Mouse (Mus musculus): ENCODE measurements around the gene Macrod2. TPM values are rescaled to one million over a fixed set of nuclear protein-coding genes. Genes with fewer than 3 reads are reported as not detected.

Gene Macrod2
- polyA plus RNA-seq, 1 experiment = 3.8 TPM

DNA sequence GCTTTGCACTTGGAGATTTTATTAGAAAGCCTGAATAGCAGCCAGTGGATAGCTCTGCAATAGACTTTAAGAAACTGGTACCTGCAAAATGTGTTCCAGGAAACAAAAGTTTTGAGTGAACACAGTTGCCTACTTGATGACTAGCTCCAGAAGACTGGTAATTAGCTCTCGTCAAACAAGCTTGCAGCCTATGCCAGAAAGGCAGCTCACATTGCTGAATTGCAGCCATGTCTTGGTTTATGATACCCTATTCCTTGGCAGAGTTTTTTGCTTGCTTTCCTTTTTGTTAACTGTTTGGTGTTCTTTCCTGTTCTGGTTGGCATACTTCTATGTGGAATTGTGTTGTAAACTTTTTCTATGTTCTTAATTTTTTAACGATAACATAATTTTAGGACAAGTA lies 154.2 kb downstream of the Macrod2 start:
- no peaks in the 10 kb centered on the region for H3K27me3 ChIP-seq (ENCODE audit: control insufficient read depth, insufficient read depth, low read length)
- no peak for TF ChIP-seq CTCF (IDR thresholded peaks at IDR 0.05; ENCODE audit: extremely low read depth, insufficient read length, insufficient replicate concordance, low read depth, low read length)
- TF ChIP-seq POLR2A (IDR thresholded peaks at IDR 0.05; ENCODE audit: low read depth, low read length) = no peak
- 52% methylated on average over 2 of the region's 2 CpGs for WGBS
- no peaks in the 10 kb centered on the region for H3K4me1 ChIP-seq (ENCODE audit: control insufficient read depth, insufficient read depth, insufficient read length, low read length)
- no peaks in the 10 kb centered on the region for H3K36me3 ChIP-seq (ENCODE audit: control insufficient read depth, insufficient read depth, low read length)
- no peak overlapping the region for H3K4me3 ChIP-seq (ENCODE audit: low read depth, low read length)
- no peak overlapping the region for H3K27ac ChIP-seq (ENCODE audit: insufficient read depth, low read depth, low read length)

DNA sequence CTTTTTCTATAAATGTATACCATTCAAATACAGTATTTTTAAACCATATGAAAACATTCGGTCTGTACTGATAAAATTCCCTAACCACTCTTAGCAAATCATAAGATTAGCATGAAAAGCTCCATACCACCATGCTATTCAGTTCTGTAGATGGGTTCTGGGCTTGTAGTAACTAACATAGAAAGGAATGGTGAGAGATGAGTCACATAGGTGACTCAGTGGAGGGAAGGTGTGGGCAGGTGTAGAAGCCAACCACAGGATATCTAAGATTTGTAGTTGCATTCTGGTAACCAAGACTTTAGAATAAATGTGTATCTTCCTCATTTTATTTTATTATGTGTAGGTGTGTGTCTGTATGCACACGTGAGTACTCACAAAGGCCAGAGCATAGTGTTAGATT lies 166.3 kb downstream of the Macrod2 start:
- TF ChIP-seq POLR2A (IDR thresholded peaks at IDR 0.05; ENCODE audit: low read depth, low read length) (no peak), CTCF (IDR thresholded peaks at IDR 0.05; ENCODE audit: extremely low read depth, insufficient read length, insufficient replicate concordance, low read depth, low read length) (no peak)
- Histone ChIP-seq H3K4me3 (ENCODE audit: low read depth, low read length) (no peak overlapping the region), H3K27ac (ENCODE audit: insufficient read depth, low read depth, low read length) (no peak overlapping the region), H3K27me3 (ENCODE audit: control insufficient read depth, insufficient read depth, low read length) (no peaks in the 10 kb centered on the region), H3K36me3 (ENCODE audit: control insufficient read depth, insufficient read depth, low read length) (no peaks in the 10 kb centered on the region), H3K4me1 (ENCODE audit: control insufficient read depth, insufficient read depth, insufficient read length, low read length) (no peaks in the 10 kb centered on the region)
- WGBS = 89% methylated on average over 2 of the region's 2 CpGs

DNA sequence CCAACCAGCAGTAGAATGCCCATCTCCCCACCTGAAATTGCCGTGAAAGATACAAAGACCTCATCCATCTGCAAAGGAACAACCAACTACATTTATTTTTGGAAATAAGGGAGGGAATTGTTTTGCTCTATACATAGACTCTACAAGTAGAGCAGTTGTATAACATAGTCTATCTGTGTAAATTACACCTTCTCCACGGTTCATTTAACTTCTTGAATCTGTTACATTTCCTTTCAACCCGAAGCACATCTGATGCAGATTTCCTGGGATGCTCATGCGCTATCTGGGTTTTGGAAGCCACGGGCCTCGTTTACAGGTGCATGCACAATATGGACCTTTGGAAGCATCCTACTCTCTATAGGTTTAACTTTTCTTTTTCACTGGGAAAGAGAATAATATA lies 175.8 kb downstream of the Macrod2 start:
- 88% methylated on average over 6 of the region's 6 CpGs for WGBS
- no peaks in the 10 kb centered on the region for H3K4me1 ChIP-seq (ENCODE audit: control insufficient read depth, insufficient read depth, insufficient read length, low read length)
- no peak overlapping the region for H3K27ac ChIP-seq (ENCODE audit: insufficient read depth, low read depth, low read length)
- TF ChIP-seq CTCF (IDR thresholded peaks at IDR 0.05; ENCODE audit: extremely low read depth, insufficient read length, insufficient replicate concordance, low read depth, low read length) = no peak
- no peak for TF ChIP-seq POLR2A (IDR thresholded peaks at IDR 0.05; ENCODE audit: low read depth, low read length)
- H3K4me3 ChIP-seq (ENCODE audit: low read depth, low read length) = no peak overlapping the region
- H3K27me3 ChIP-seq (ENCODE audit: control insufficient read depth, insufficient read depth, low read length) = no peaks in the 10 kb centered on the region
- no peaks in the 10 kb centered on the region for H3K36me3 ChIP-seq (ENCODE audit: control insufficient read depth, insufficient read depth, low read length)

DNA sequence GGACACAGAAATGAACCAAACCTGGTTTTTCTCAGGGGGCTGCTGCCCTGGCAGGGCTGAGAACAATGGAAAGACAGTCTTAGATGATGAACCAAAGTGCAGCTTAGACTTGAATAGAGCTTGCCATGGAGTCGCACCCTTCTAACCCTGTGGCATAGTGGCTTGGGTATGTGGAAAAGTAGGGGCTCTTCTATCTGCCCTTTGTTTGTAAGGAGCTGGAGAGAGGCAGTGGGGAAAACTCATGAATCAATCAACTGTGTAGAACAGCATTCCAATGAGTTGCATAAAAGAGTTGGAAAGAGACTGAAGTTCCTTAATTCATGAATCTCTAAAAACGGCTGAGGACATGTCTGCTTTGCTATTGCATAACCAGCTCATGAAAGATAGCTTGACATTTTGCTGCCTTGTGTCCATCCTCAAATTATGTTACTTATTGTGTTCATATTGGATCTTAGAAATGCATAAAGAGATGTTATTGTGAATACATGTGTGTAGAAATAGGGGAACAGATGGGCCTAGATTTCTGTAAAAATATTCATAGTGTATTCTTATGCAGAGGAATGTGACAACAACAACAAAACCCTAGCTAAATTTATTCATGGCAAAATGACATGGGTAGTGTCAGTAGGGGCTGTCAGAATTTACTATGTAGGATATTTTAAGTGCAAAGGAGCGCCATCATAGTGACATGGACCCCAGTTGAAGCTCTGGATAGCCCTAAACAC lies 197.6 kb downstream of the Macrod2 start:
- H3K36me3 ChIP-seq (ENCODE audit: control insufficient read depth, insufficient read depth, low read length) = no peaks in the 10 kb centered on the region

GRCm38 (mm10) chr2:140596906-140597305 lies 201.8 kb downstream of the Macrod2 start:
- Histone ChIP-seq H3K27me3 (ENCODE audit: control insufficient read depth, insufficient read depth, low read length) (no peaks in the 10 kb centered on the region), H3K36me3 (ENCODE audit: control insufficient read depth, insufficient read depth, low read length) (no peaks in the 10 kb centered on the region), H3K27ac (ENCODE audit: insufficient read depth, low read depth, low read length) (no peak overlapping the region), H3K4me3 (ENCODE audit: low read depth, low read length) (no peak overlapping the region), H3K4me1 (ENCODE audit: control insufficient read depth, insufficient read depth, insufficient read length, low read length) (no peaks in the 10 kb centered on the region)
- 90% methylated on average over 2 of the region's 2 CpGs for WGBS
- TF ChIP-seq POLR2A (IDR thresholded peaks at IDR 0.05; ENCODE audit: low read depth, low read length) (no peak), CTCF (IDR thresholded peaks at IDR 0.05; ENCODE audit: extremely low read depth, insufficient read length, insufficient replicate concordance, low read depth, low read length) (no peak)

More for the DNA sequence above, 197.6 kb downstream of the Macrod2 start:
- TF ChIP-seq POLR2A (IDR thresholded peaks at IDR 0.05; ENCODE audit: low read depth, low read length) = no peak
- TF ChIP-seq CTCF (IDR thresholded peaks at IDR 0.05; ENCODE audit: extremely low read depth, insufficient read length, insufficient replicate concordance, low read depth, low read length) = no peak
- 63% methylated on average over 3 of the region's 3 CpGs for WGBS
- H3K4me1 ChIP-seq (ENCODE audit: control insufficient read depth, insufficient read depth, insufficient read length, low read length) = no peaks in the 10 kb centered on the region
- no peak overlapping the region for H3K4me3 ChIP-seq (ENCODE audit: low read depth, low read length)
- H3K27me3 ChIP-seq (ENCODE audit: control insufficient read depth, insufficient read depth, low read length) = no peaks in the 10 kb centered on the region
- no peak overlapping the region for H3K27ac ChIP-seq (ENCODE audit: insufficient read depth, low read depth, low read length)

- Histone ChIP-seq H3K4me1 (ENCODE audit: control insufficient read depth, insufficient read depth, insufficient read length, low read length) (no peaks in the 10 kb centered on the region), H3K27ac (ENCODE audit: insufficient read depth, low read depth, low read length) (no peak overlapping the region), H3K4me3 (ENCODE audit: low read depth, low read length) (no peak overlapping the region), H3K36me3 (ENCODE audit: control insufficient read depth, insufficient read depth, low read length) (no peaks in the 10 kb centered on the region), H3K27me3 (ENCODE audit: control insufficient read depth, insufficient read depth, low read length) (no peaks in the 10 kb centered on the region)
- TF ChIP-seq POLR2A (IDR thresholded peaks at IDR 0.05; ENCODE audit: low read depth, low read length) (no peak), CTCF (IDR thresholded peaks at IDR 0.05; ENCODE audit: extremely low read depth, insufficient read length, insufficient replicate concordance, low read depth, low read length) (no peak)
- 70% methylated on average over 2 of the region's 2 CpGs for WGBS
These were observed 220.3 kb downstream of the Macrod2 start for GRCm38 (mm10) chr2:140615451-140615850.

DNA sequence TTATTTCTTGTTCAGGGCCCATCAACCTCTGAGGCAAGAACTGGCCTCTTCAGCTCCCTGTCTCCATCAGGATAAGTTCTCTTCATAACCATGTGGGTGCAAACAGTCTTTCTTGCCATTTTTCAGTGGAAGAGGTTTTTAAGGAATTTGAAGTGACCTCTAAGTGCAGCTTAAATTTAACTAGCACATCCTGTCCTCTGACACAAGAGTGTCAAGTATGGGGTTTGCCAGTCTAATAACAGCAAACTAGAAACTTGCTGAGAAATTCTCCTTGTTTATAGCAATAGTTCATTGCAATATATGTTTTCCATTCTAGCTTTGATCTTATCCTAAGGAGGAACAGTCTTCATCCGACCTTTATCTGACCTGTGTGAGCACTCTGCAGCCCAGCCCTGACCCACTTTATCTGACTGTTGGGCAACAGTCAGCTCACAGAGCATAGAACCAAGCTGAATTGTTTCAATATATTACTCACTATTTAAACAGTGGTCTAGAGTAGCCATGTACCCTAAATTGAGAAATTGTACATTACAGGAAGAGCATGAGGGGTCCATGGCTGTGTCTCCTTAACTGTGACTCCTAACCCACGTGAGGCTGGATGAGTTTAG lies 226.7 kb downstream of the Macrod2 start:
- H3K4me1 ChIP-seq (ENCODE audit: control insufficient read depth, insufficient read depth, insufficient read length, low read length) = no peaks in the 10 kb centered on the region
- WGBS = 47% methylated on average over 2 of the region's 2 CpGs

More for the DNA sequence above, 226.7 kb downstream of the Macrod2 start:
- H3K36me3 ChIP-seq (ENCODE audit: control insufficient read depth, insufficient read depth, low read length) = no peaks in the 10 kb centered on the region
- no peak for TF ChIP-seq CTCF (IDR thresholded peaks at IDR 0.05; ENCODE audit: extremely low read depth, insufficient read length, insufficient replicate concordance, low read depth, low read length)
- TF ChIP-seq POLR2A (IDR thresholded peaks at IDR 0.05; ENCODE audit: low read depth, low read length) = no peak
- no peaks in the 10 kb centered on the region for H3K27me3 ChIP-seq (ENCODE audit: control insufficient read depth, insufficient read depth, low read length)
- H3K4me3 ChIP-seq (ENCODE audit: low read depth, low read length) = no peak overlapping the region
- no peak overlapping the region for H3K27ac ChIP-seq (ENCODE audit: insufficient read depth, low read depth, low read length)
